Mouse (Mus musculus) heart, postnatal 14 days (tissue): ENCODE results near the gene Lsm4. TPM values are rescaled to one million over a fixed set of nuclear protein-coding genes. Genes with fewer than 3 reads are reported as not detected.

ENCODE experiments used
- DNase-seq, 2 experiments: peaks; one replicate each; pipeline ENCODE4 v3.0.0; 2021 to 2022
- intact Hi-C: fragments of 180-260 bp; cut with DNase I; formaldehyde crosslinking; loops from one replicate; pipeline ENCODE4 v1.15.1; 2025
- long read RNA-seq, 2 experiments: library from polyadenylated mRNA; stranded (forward); transcript quantifications; one replicate each; pipeline ENCODE4 v2.0.0; 2021
- total RNA-seq, 2 experiments: library from RNA; stranded (reverse); gene quantifications; 2 replicates each; pipeline ENCODE4 v1.2.3; 2021

The Lsm4 gene
- total RNA-seq = 10 to 100 TPM; 75.0 to 76.5 TPM
- long read RNA-seq, experiment 1, transcript Lsm4-201 (5 exons, 925 nt) = major isoform, 124 of 138 reads
- long read RNA-seq, experiment 1, partial matches to known transcripts = 7 of 138 reads
- long read RNA-seq, experiment 1, other reads (novel, unspliced or antisense) = 6 of 138 reads
- long read RNA-seq, experiment 2, transcript Lsm4-201 (5 exons, 925 nt) = major isoform, 106 of 115 reads
- long read RNA-seq, experiment 2, partial matches to known transcripts = 7 of 115 reads
- long read RNA-seq, experiment 2, other reads (novel, unspliced or antisense) = 2 of 115 reads

DNA sequence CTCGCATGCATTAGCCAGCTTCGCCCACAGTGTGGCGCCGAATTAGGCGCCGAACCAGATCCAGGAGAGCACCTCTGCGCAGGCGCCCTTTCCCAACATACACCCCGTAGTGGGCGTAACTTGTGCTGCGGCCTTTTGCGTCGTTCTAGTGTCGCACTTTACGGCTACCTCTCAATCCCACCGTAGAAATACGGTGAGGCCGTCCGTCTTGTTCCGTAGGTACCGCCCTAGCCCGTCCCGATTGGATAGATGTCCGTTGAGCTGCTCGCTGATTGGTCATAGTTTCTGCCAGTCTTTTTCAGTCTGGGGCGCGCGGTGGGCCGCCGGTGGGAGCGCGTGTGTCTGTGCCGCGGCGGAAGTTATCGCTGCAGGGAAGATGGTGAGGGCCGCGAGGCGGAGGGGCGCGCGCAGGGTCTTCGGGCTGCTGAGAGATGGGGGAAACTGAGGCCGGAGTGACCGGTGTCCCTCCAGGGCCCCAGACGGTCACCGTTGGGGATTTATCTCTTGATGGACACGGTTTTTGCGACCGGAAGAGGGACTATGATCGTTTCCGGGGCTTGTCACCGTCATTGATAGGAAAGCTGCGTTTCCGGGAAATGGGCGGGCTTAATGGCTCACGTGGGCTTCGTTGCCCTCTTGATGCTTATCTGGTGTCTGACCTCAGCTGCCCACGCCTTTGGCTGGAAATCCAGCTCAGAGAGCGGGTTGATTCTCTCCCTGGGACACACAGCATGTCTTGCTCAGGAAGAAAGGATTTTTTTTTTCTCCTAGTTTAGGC is at the start of gene Lsm4:
TSS of gene Lsm4 (plus strand) at position 170 of the 778 bp plus-strand sequence.
- DNase-seq = peak; percentile 96 to 98
- intact Hi-C loops = no loop called here

DNA sequence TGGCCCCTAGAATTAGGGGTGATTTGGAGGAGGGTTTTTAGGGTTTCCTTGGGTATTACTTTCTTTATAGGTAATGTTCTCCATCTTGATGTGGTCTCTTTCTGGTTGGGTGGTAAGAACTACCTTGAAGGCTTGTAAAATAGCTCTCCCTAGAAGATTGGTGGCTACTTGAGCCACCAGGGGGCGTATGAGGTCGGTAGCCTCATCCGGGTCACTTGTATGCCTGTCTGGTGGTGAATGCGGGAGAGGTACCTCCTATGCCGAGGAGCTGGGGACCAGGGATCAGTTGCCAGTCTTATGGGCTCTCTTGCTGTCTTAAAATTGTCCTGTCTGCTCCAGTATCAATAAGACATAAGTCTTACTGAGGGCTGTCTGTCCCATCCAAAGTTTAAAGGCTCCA is 47.9 kb upstream of the Lsm4 start:
- DNase-seq = peak; percentile 64 to 77
- intact Hi-C loops = loop anchor here (5.0 kb wide), 1 partner anchor 77 kb away; the partner anchor contains the start of gene Iqcn

DNA sequence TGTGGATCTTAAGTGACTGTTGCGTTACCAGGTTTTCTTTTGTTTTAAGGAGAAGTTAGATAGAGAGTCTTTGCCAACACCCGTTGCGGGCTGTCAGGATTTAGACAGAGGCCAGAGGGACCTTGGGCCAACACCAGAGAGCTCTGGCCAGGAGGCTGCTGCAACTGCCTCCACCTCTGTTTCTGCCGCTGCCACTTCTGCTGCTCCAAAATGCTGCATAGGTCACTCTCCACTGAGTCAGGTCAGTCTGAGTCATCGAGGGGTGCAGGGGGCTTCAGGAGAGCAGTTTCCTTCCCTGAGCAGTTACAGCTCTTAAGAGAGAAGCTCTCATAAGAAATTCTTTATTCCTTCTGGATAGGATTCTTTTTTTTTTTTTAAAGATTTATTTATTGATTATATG is 46.0 kb upstream of the Lsm4 start:
- no peak for DNase-seq
- intact Hi-C loops = loop anchor here (5.0 kb wide), 1 partner anchor 75 kb away; the partner anchor contains the start of gene Iqcn

- intact Hi-C loops = loop anchor here (1.0 to 5.0 kb wide), 3 partner anchors 17 to 73 kb away; partner anchors contain the start of gene Iqcn
- no peak for DNase-seq
These were observed 44.0 kb upstream of the Lsm4 start for GRCm38 (mm10) chr8:70628986-70629490.

- peak; percentile 90 to 92 for DNase-seq
- intact Hi-C loops = loop anchor here (1.0 to 5.0 kb wide), 3 partner anchors 18 to 72 kb away; partner anchors contain the start of gene Iqcn
These were observed 43.2 kb upstream of the Lsm4 start for GRCm38 (mm10) chr8:70629574-70630531.

GRCm38 (mm10) chr8:70630532-70631381 is 42.3 kb upstream of the Lsm4 start:
- peak; percentile 66 to 73 for DNase-seq
- intact Hi-C loops = no loop called here

DNA sequence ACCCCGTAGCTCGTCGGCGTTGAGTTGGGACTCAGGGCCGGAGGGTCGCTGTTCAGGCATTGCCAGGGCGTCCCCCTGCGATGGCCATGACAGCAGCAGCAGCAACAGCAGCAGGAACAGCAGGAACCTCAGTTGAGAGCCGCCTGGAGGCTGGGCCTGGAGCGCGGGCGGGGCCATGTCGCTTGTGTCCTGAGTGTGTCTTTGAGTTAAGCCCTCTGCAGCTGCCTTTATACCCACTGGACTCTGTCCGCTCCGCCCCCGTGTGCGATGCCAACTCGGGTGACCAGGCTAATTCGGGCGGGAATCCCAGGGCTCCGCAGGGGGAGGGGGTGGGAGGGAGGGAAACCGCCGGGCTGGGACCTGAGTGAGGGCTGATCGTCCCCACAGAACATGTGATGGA is 41.6 kb upstream of the Lsm4 start:
- intact Hi-C loops = no loop called here

GRCm38 (mm10) chr8:70632346-70632892 is 40.6 kb upstream of the Lsm4 start, which contains the start of gene Gdf15:
TSS of gene Gdf15 (minus strand) at chr8:70632456.
- intact Hi-C loops = loop anchor here (1.0 kb wide), 1 partner anchor 19 kb away; no protein-coding TSS in a partner anchor
- no peak for DNase-seq

More for the DNA sequence above, 41.6 kb upstream of the Lsm4 start:
- peak; percentile 57 to 59 for DNase-seq

GRCm38 (mm10) chr8:70634066-70634465 is 39.0 kb upstream of the Lsm4 start:
- DNase-seq = peak; percentile 79 to 83
- intact Hi-C loops = no loop called here

GRCm38 (mm10) chr8:70635527-70635926 is 37.5 kb upstream of the Lsm4 start:
- intact Hi-C loops = no loop called here
- DNase-seq = no peak

GRCm38 (mm10) chr8:70636838-70637237 is 36.2 kb upstream of the Lsm4 start:
- DNase-seq = no peak
- intact Hi-C loops = no loop called here

DNA sequence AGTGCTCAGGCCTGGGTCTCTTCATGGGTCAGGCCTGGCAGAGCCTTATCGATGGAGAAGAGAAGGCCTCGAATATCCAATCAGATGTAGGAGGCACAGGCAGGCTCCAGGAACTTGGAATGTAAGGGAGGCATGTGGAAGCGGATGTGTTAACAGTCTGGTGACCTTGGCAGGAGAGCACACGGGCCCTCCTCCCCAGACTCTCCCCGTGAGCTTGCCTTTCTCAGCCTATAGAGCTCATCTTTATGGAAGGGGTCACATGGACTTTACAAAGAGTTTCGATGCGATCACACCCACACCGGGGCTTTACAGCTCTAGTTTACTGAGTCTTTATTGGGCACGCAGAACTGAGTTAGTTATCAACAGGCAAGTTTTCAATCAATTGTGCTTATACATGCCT is 34.3 kb upstream of the Lsm4 start:
- DNase-seq = no peak
- intact Hi-C loops = no loop called here

- intact Hi-C loops = no loop called here
- DNase-seq = no peak
These were observed 30.0 kb upstream of the Lsm4 start for GRCm38 (mm10) chr8:70643019-70643418.

- no peak for DNase-seq
These were observed 29.0 kb upstream of the Lsm4 start for GRCm38 (mm10) chr8:70644065-70644464.

GRCm38 (mm10) chr8:70645501-70646224 is 27.4 kb upstream of the Lsm4 start:
- intact Hi-C loops = no loop called here
- peak in 1 of 2 experiments; percentile 39 for DNase-seq

More at GRCm38 (mm10) chr8:70644065-70644464, 29.0 kb upstream of the Lsm4 start:
- intact Hi-C loops = no loop called here

GRCm38 (mm10) chr8:70646369-70646768 is 26.7 kb upstream of the Lsm4 start:
- no peak for DNase-seq
- intact Hi-C loops = no loop called here

GRCm38 (mm10) chr8:70646775-70647174 is 26.3 kb upstream of the Lsm4 start:
- intact Hi-C loops = no loop called here

More at GRCm38 (mm10) chr8:70646775-70647174, 26.3 kb upstream of the Lsm4 start:
- no peak for DNase-seq
